Mouse (Mus musculus) heart, embryonic 10.5 days (tissue): ENCODE results near the gene Agbl3. TPM values are rescaled to one million over a fixed set of nuclear protein-coding genes. Genes with fewer than 3 reads are reported as not detected.

Experiments
- DNase-seq: peaks from one replicate; pipeline ENCODE4 v3.0.0-alpha.2; 2017; ENCODE audit warnings: low spot score
- H3K27ac ChIP-seq: fragments of 300-500 bp; sonication (generic); 2 replicates; pipeline ENCODE4 v1.5.1; 2016; ENCODE audit warnings: mild to moderate bottlenecking
- H3K27me3 ChIP-seq: fragments of 300-500 bp; sonication (generic); 2 replicates; pipeline ENCODE4 v1.6.1; 2016; ENCODE audit warnings: mild to moderate bottlenecking; ENCODE audit not compliant: poor library complexity, insufficient read depth, severe bottlenecking
- H3K36me3 ChIP-seq: fragments of 300-500 bp; sonication (generic); 2 replicates; pipeline ENCODE4 v1.6.1; 2016; ENCODE audit warnings: mild to moderate bottlenecking, moderate library complexity
- H3K4me1 ChIP-seq: fragments of 300-500 bp; sonication (generic); 2 replicates; pipeline ENCODE4 v1.6.1; 2016; ENCODE audit warnings: mild to moderate bottlenecking
- H3K4me3 ChIP-seq: fragments of 300-500 bp; sonication (generic); 2 replicates; pipeline ENCODE4 v1.5.1; 2016; ENCODE audit warnings: mild to moderate bottlenecking, moderate library complexity
- H3K9me3 ChIP-seq: fragments of 300-500 bp; sonication (generic); 2 replicates; pipeline ENCODE4 v1.6.1; 2016; ENCODE audit warnings: mild to moderate bottlenecking, moderate library complexity
- WGBS: fragments of 180-500 bp; shearing (Covaris S2); methylation state at CpG from one replicate; pipeline ENCODE4 v1.1.7; 2016; 5-methylcytosine and 5-hydroxymethylcytosine counted together
- polyA plus RNA-seq: library from polyadenylated mRNA; unstranded; fragments of >200 nt; fragmentation: Nextera tagmentation; extraction: Ambion mirVana; gene quantifications from 2 replicates; pipeline ENCODE4 v1.2.1, GENCODE M21; 2016

Agbl3 gene
- polyA plus RNA-seq, 1 experiment from 2014 or later: 6.0 TPM

- Histone ChIP-seq H3K4me1 (no peaks in the 10 kb centered on the region), H3K36me3 (peaks cover 97% of the 10 kb centered on the region), H3K27me3 (no peaks in the 10 kb centered on the region), H3K4me3 (no peak overlapping the region), H3K9me3 (no peaks in the 10 kb centered on the region), H3K27ac (no peak overlapping the region)
- no peak for DNase-seq
- WGBS: 47% methylated on average over 4 of the region's 4 CpGs
Measured at GRCm38 (mm10) chr6:34760023-34760422, 20.2 kb upstream of the Agbl3 start.

DNA sequence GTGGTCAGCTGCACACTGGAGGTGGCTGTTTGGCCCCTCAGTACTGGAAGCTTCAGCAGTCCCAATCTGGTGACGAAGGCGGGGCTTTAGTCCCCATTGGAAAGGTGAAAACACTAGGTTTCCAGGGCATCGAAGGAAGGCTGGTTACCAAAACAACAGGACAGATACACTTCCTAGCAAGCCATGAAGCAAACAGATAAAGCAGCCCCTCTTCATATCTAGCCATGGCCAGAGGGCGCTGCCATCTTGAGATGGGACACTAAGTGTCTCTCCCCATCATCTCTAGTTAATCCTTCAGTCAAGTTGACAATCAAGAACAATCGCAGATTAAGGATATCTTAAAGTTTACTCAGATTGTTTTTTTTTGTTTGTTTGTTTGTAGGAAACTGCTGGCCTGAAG is 14.5 kb upstream of the Agbl3 start:
- peaks cover 4% of the 10 kb centered on the region; the same call in 1 of the 2 replicates for H3K4me1 ChIP-seq
- no peak overlapping the region for H3K27ac ChIP-seq
- no peak for DNase-seq
- H3K36me3 ChIP-seq: peaks cover 86% of the 10 kb centered on the region
- 89% methylated on average over 5 of the region's 5 CpGs for WGBS
- no peak overlapping the region for H3K4me3 ChIP-seq
- no peaks in the 10 kb centered on the region for H3K9me3 ChIP-seq
- H3K27me3 ChIP-seq: no peaks in the 10 kb centered on the region

DNA sequence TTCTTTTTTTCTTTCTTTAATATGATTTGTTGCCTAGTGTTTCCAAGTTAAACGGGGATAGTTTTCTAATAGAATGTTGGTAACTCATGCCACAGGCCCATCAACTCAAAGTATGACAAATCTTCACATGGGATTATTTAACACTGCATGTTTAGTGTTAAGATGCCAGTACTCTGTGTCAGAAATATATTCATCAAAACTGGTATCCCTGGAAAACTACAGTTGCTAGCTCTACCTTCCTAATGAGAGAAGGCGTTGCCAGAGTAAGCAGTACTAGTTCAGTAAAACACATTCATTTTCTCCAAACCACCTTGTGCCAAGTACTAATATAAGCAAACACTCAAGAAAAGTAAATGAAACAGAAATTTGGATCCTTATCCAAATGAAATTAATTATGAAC is 10.2 kb upstream of the Agbl3 start:
- H3K4me1 ChIP-seq: peaks cover 8% of the 10 kb centered on the region; the same call in 1 of the 2 replicates
- 95% methylated on average over 2 of the region's 2 CpGs for WGBS
- peak overlapping the region; percentile 56; the same call in 1 of the 2 replicates for H3K27ac ChIP-seq

DNA sequence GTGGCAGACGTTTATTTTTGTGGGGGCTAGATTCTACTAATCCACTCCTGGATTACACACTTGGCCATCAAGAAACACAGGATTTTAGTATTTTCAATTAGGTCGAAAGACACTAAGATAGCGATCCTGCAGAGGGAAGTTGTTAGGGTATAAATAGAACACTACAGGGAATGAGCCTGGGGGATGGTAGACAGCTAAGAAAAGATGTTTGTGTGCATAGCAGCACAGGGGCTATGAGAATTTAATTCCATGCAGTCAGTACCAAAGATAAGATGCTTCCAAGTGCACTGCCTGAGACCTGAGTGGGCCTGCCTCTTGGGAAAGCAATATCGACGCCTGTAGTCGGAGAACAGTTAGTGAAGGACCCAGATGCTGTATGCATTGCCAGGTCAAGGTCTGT is 9.7 kb upstream of the Agbl3 start:
- Histone ChIP-seq H3K4me3 (no peak overlapping the region), H3K27ac (peak overlapping the region; percentile 56), H3K9me3 (no peaks in the 10 kb centered on the region), H3K36me3 (peaks cover 68% of the 10 kb centered on the region), H3K4me1 (peaks cover 8% of the 10 kb centered on the region; the same call in 1 of the 2 replicates), H3K27me3 (no peaks in the 10 kb centered on the region)
- 42% methylated on average over 6 of the region's 6 CpGs for WGBS
- no peak for DNase-seq

More for the DNA sequence above, 10.2 kb upstream of the Agbl3 start:
- no peak for DNase-seq
- no peaks in the 10 kb centered on the region for H3K9me3 ChIP-seq
- H3K27me3 ChIP-seq: no peaks in the 10 kb centered on the region
- peaks cover 73% of the 10 kb centered on the region for H3K36me3 ChIP-seq
- H3K4me3 ChIP-seq: no peak overlapping the region

DNA sequence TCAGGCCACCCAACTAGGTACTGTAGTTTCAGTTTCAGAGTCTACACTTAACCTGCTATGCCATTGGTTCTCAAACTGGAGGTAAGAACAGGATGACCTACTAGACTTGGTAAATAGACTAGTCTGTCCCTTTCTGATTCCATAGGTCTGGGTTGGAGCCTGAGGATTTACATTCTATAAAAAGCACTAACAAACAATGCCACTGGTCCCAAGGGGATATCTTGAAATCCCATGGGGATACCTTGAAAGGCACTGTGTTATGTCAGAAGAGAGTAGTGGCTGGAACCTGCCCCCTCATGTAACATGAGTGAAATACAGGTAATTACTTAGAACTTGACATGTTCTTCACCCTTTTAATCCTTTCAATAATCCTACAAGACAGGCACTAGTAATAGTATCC is 3.8 kb upstream of the Agbl3 start:
- Histone ChIP-seq H3K27me3 (no peaks in the 10 kb centered on the region), H3K27ac (no peak overlapping the region), H3K36me3 (peaks cover 22% of the 10 kb centered on the region), H3K9me3 (no peaks in the 10 kb centered on the region), H3K4me1 (peaks cover 2% of the 10 kb centered on the region; the same call in 1 of the 2 replicates), H3K4me3 (no peak overlapping the region)
- no peak for DNase-seq

- no peaks in the 10 kb centered on the region for H3K27me3 ChIP-seq
Measured at GRCm38 (mm10) chr6:34777094-34777493, 3.1 kb upstream of the Agbl3 start.

GRCm38 (mm10) chr6:34777981-34778668 is 2.1 kb upstream of the Agbl3 start:
- 69% methylated on average over 10 of the region's 10 CpGs for WGBS
- no peaks in the 10 kb centered on the region for H3K27me3 ChIP-seq
- no peak overlapping the region for H3K4me3 ChIP-seq
- no peaks in the 10 kb centered on the region for H3K9me3 ChIP-seq
- H3K27ac ChIP-seq: no peak overlapping the region
- H3K4me1 ChIP-seq: peaks cover 2% of the 10 kb centered on the region; the same call in 1 of the 2 replicates
- no peak for DNase-seq
- H3K36me3 ChIP-seq: peaks cover 7% of the 10 kb centered on the region; the same call in 1 of the 2 replicates

More at GRCm38 (mm10) chr6:34777094-34777493, 3.1 kb upstream of the Agbl3 start:
- no peak for DNase-seq
- H3K9me3 ChIP-seq: no peaks in the 10 kb centered on the region
- H3K36me3 ChIP-seq: peaks cover 15% of the 10 kb centered on the region
- H3K27ac ChIP-seq: no peak overlapping the region
- peaks cover 2% of the 10 kb centered on the region; the same call in 1 of the 2 replicates for H3K4me1 ChIP-seq
- WGBS: 82% methylated on average over 2 of the region's 2 CpGs
- no peak overlapping the region for H3K4me3 ChIP-seq

DNA sequence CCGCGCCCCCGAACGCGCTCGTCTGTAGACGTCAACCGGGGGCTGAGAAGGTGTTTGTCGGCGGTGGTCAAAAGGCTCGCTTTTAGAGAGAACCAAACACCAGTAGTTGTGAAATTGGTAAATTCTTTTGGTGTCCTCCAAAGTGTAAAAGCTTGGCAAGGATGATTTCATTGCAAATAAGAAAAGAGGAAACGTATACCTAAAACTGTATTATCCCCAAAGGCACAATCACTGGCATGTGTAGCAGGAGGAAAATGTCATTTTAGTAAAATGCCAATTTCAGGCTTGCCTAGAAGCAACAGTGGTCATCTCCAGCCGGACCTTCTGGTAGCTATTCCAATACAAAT is 684 bp downstream of the Agbl3 start:
- Histone ChIP-seq H3K9me3 (no peaks in the 10 kb centered on the region), H3K4me1 (peaks cover 2% of the 10 kb centered on the region; the same call in 1 of the 2 replicates), H3K36me3 (peaks cover 2% of the 10 kb centered on the region; the same call in 1 of the 2 replicates), H3K27ac (peak overlapping the region; percentile 99), H3K4me3 (peak overlapping the region; percentile 82), H3K27me3 (no peaks in the 10 kb centered on the region)
- 5% methylated on average over 13 of the region's 13 CpGs for WGBS
- DNase-seq: no peak

DNA sequence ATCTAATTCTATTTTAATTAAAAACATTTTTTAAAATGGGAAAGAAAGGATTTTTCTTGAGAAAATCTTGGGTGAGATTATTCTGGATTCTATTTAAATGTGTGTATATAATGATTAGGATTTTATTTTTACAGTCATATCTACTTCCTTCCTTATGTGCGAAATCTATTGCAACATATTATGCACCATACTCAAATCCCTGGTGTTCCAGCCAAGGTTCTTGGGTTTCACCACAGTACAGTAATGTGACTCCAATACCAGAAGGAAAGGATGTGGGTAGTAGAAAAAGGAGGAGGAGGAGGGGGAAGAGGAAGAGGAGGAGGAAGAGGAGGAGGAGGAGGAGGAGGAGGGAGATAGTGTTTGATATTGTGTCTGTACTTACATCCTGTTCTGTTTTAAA is 2.3 kb downstream of the Agbl3 start:
- peaks cover 6% of the 10 kb centered on the region; the same call in 1 of the 2 replicates for H3K36me3 ChIP-seq
- DNase-seq: no peak
- H3K27me3 ChIP-seq: no peaks in the 10 kb centered on the region
- peaks cover 2% of the 10 kb centered on the region; the same call in 1 of the 2 replicates for H3K4me1 ChIP-seq
- H3K9me3 ChIP-seq: no peaks in the 10 kb centered on the region
- WGBS: 83% methylated on average over 1 of the region's 1 CpGs
- no peak overlapping the region for H3K4me3 ChIP-seq
- no peak overlapping the region for H3K27ac ChIP-seq

GRCm38 (mm10) chr6:34796881-34797280 is 16.6 kb downstream of the Agbl3 start:
- WGBS: 71% methylated on average over 3 of the region's 3 CpGs
- Histone ChIP-seq H3K4me1 (no peaks in the 10 kb centered on the region), H3K9me3 (no peaks in the 10 kb centered on the region), H3K4me3 (no peak overlapping the region), H3K27ac (no peak overlapping the region), H3K27me3 (no peaks in the 10 kb centered on the region), H3K36me3 (no peaks in the 10 kb centered on the region)
- no peak for DNase-seq

DNA sequence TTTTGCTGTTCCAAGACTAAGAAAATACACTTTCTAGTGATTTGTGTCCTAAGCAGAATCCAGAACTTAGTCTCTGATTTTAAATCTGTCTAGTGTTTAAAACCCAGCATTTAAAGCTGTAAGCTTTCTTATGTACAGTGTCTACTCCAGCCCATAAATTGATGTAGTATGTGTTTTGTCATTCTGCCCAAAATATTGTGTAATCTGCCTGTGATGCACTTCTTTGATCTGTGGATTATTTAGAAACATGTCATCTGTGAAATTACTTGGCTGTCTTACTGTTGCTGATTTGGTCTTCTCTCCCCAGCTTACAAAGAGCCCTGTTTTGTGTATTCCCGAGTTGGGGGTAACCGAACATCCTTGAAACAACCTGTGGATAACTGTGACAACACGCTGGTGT is 17.7 kb downstream of the Agbl3 start:
- H3K9me3 ChIP-seq: no peaks in the 10 kb centered on the region
- no peaks in the 10 kb centered on the region for H3K4me1 ChIP-seq
- H3K27ac ChIP-seq: no peak overlapping the region
- DNase-seq: no peak
- H3K36me3 ChIP-seq: no peaks in the 10 kb centered on the region
- 76% methylated on average over 3 of the region's 3 CpGs for WGBS
- no peaks in the 10 kb centered on the region for H3K27me3 ChIP-seq
- no peak overlapping the region for H3K4me3 ChIP-seq

DNA sequence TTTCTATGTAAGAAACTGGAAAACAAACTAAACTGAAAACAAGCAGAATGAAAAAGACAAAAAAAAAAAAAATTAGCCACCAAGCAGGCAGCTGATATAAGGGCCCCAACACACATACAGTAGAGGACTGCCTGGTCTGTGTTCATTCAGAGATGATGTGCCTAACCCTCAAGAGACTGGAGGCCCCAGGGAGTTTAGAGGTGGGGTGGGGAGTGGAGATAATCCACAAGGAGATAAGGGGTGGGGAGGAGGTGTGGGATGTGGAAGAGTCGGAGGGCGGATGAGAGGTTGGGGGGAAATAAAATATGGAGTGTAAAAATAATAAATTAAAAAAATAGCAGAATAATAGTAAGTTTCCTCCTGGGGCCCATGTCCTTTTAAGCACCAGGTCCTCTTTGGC is 25.4 kb downstream of the Agbl3 start:
- WGBS: 40% methylated on average over 2 of the region's 2 CpGs
- Histone ChIP-seq H3K4me3 (no peak overlapping the region), H3K4me1 (no peaks in the 10 kb centered on the region), H3K27ac (no peak overlapping the region), H3K36me3 (no peaks in the 10 kb centered on the region), H3K27me3 (no peaks in the 10 kb centered on the region), H3K9me3 (no peaks in the 10 kb centered on the region)
- DNase-seq: no peak

GRCm38 (mm10) chr6:34810651-34811050 is 30.4 kb downstream of the Agbl3 start:
- Histone ChIP-seq H3K27ac (no peak overlapping the region), H3K36me3 (no peaks in the 10 kb centered on the region), H3K9me3 (no peaks in the 10 kb centered on the region), H3K4me3 (no peak overlapping the region), H3K27me3 (no peaks in the 10 kb centered on the region), H3K4me1 (no peaks in the 10 kb centered on the region)
- DNase-seq: no peak
- 91% methylated on average over 4 of the region's 4 CpGs for WGBS

DNA sequence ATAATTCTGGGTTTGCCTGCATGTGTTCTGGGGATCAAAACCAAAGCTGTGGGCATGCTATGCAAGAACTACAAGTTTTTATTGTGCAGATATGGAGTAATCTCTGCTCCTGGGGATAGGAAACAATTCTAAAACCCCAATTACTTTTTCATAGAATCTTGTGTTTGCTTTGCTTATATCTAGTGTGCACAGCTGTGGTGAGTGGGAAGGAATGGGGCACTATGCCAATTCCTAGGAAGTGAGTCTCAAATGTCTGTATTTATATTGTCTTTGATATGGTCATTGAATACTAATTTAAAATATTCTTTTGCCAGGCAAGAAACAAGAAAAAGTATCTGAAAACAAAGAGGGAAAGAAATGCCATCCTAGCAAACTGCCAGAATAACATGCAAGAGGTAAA is 44.2 kb downstream of the Agbl3 start:
- Histone ChIP-seq H3K9me3 (no peaks in the 10 kb centered on the region), H3K27ac (no peak overlapping the region)
- no peak for DNase-seq

More for the DNA sequence above, 44.2 kb downstream of the Agbl3 start:
- Histone ChIP-seq H3K4me3 (no peak overlapping the region), H3K4me1 (no peaks in the 10 kb centered on the region), H3K27me3 (no peaks in the 10 kb centered on the region), H3K36me3 (no peaks in the 10 kb centered on the region)
